Mouse (Mus musculus) large intestine, adult 2 months (tissue): ENCODE data around the gene Krt82. TPM values are rescaled to one million over a fixed set of nuclear protein-coding genes. Genes with fewer than 3 reads are reported as not detected.
"Not testable (repeated sequence)": the region's sequence is repeated elsewhere in the genome, so short reads cannot be mapped to it uniquely, and the experiment has no call there.

Experiments used
- DNase-seq: peaks from one replicate; pipeline ENCODE4 v3.0.0-alpha.2; 2012; ENCODE audit warnings: low read depth, low spot score
- WGBS: fragments of 180-500 bp; shearing (Covaris S2); methylation state at CpG from one replicate; pipeline ENCODE4 v1.1.7; 2018; 5-methylcytosine and 5-hydroxymethylcytosine counted together
- polyA plus RNA-seq: library from polyadenylated mRNA; depleted of rRNA; stranded (reverse); fragments of >200 nt; gene quantifications from 2 replicates; pipeline ENCODE4 v1.2.3, GENCODE M21; 2012; rRNA removed

Gene Krt82
- polyA plus RNA-seq, 1 experiment, result not detected

DNA sequence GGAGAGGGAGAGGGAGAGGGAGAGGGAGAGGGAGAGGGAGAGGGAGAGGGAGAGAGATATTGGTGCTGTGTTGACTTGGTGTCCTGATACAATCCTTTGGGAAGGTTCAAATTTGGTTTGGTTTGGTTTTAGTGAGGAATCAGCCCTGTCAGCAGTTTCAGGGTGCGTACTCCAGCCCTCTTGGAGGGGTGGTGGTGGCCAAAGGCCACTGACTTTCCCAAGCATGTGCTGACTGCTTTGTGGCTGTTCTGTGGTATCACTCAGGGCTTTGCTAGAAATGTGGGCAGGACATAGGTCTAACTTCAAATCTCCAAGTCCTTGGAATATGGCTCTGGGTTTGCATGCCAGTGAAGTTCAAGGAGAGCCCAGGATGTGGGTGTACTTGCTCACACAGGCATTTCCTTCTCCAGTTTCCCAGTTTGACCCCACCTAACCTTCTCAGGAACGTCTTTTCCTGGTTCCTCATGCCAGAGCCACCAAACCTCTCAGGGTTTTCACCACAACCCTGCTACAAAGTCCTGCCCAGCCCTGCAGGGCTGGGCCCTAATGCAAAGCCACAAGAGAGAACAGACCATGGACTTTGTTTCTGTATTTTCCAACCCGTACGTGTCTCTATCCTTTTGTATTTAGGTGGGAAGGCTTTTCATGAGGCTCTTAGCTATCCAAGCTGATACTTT is 27.8 kb downstream of the Krt82 start:
- WGBS, result 35% methylated on average over 4 of the region's 4 CpGs

DNA sequence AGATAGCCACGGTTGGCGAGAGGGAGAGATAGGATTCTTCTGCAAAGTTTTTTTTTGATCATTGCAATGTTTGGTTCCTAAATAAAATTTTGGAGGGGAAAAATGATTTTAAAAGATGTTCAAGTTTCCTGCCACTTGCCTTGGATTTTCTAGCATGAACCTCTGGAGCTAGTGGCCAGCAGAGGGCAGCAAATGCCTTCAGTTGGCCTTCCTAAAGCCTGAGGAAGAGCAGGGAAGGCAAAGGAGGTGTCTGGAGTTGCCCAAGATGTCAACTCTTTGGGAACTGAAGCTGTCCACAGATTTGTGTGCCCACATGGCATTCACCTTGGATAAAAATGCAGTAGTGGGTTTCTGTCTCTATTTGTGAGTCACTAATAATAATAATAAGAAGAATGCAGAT is 30.7 kb downstream of the Krt82 start:
- DNase-seq, result no peak
- WGBS, result 13% methylated on average over 2 of the region's 2 CpGs

More for the DNA sequence above, 27.8 kb downstream of the Krt82 start:
- peak; percentile 81 for DNase-seq

DNA sequence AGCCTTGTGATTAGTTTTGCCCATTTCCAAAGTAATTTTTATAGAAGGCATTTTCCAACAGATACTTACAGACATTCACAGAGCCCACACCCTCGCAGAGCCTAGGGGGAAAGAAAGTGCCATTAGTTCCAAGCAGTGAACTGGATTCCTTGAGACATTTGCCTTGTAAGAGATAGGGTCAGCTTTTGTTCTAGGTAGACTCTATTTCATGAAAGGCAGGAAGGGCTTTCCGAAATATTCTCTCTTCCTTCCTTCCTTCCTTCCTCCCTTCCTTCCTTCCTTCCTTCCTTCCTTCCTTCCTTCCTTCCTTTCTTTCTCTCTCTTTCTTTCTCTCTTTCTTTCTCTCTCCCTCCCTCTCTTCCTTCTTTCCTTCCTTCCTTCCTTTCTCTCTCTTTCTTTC is 33.3 kb downstream of the Krt82 start, which contains the start of gene Gm49425:
Gene Gm49425 (minus strand): TSS at position 101 of the 400 bp plus-strand sequence.
- 77% methylated on average over 2 of the region's 2 CpGs for WGBS
- not testable (repeated sequence) for DNase-seq

DNA sequence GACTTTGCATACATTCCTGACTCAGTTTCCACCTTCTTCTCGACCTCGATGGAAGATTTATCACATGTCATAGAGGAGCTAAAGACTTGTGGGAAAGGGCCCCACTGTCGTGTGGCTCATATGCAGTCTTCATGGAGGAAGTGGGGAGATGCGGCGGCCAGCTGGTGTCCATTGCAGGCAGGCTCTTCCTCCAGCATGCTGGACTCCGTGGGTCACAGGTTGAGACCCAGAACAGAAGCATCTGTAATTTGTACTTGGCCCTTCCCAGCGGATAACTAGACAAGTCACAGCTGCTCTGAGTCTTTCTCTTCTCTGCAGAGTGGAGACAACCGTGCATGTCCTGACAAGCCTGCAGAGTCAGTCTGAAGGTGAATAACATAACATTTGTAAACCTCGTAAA is 42.2 kb downstream of the Krt82 start:
- WGBS, result 64% methylated on average over 9 of the region's 9 CpGs

DNA sequence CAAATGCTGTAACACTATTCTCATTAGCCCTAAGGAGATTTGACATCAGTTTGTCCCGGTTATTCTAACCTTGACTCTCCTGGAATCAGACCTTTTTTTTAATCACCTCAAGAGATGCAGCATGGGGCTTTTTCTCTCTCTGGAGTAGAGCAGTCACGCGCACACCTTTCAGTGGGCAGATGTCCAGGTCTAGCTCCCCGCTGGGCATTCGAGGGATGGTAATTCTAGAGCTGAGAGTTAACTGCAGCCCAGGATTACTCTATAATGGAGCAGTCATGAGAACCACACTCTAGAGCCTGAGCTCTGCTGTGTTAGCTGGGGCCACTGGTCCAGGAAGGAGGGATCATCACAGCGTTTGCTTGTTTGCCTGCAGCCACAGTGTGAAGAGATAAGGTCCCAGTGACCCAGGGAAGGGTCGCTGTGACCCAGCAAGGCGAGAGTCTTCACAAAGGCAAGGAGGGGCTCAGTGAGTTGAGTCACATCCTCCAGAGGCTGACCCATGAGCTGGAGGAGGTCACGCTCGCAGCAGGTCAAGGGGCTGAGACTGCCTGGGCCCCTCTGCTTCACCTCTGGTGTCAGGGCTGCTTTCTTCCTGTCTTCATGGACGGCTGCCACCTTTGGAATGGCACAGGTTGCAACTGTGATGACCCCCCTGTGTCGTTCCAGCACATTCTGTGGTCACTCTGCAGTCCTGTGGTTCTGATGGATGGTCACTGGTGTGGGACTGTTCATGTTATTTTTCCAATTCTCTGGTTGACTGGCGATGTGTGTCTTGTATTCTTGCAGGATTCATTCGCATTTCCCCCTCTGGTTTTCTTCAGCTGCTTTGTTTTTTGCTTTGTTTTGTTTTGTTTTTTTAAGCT is 43.3 kb downstream of the Krt82 start:
- WGBS, result 55% methylated on average over 14 of the region's 14 CpGs
- DNase-seq, result no peak

More for the DNA sequence above, 42.2 kb downstream of the Krt82 start:
- DNase-seq, result no peak

DNA sequence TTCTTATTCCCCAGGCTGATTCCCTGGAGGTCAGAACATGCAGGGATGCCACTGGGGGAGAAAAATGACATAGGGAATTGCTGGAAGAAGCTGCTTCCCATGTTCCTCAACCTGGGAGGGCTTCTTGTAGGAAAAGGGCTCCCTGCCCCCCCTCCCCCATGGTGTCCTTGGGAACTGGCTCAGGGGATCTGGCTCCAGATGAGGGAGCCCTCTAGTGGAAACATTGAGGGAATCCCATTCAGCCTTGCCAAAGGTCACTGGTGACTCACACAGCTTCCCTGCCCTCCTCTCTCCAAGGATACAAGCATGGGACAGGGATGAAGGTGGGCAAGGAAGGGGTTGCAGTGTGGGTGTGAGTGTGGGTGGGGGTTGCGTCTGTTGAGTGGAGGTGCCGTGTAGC is 53.3 kb downstream of the Krt82 start:
- no peak for DNase-seq
- 64% methylated on average over 2 of the region's 2 CpGs for WGBS

DNA sequence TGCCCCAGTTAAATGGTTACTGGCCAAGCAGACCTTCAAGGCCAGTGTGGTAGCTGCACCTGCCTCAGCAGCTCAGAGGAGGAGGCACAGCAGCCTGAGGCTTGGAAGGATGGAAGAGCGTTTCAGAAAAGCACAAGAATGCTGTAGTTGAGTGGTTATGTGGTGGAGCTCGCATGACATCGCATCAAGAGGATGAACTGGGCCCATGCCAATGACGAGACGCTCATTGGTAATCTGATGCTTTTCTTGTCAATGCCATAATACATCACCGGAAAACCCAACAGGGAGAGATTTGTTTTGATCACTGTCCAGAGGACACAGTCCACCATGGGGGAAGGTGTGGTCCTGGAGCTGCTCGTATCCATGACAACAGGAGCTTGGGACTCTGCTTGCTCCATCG is 55.2 kb downstream of the Krt82 start:
- 71% methylated on average over 8 of the region's 8 CpGs for WGBS
- no peak for DNase-seq

DNA sequence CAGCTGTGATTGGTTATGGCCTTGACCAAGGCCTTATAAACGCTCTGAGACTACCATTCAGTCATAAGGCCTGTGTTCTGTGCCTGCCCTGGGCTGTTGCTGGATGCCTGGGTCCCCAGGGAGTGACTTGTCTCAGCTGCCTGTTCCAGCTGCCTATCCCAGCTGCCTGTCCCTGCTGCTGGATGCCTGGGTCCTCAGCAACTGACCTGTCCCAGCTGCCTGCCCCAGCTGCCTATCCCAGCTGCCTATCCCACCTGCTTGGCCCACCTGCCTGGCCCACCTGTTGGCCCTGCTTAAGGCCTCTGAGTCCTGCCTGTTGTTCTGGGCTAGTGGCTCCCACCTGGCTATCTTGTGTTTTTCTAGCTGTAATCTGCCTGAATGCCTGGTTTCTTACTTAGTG is 56.3 kb downstream of the Krt82 start:
- 33% methylated on average over 1 of the region's 1 CpGs for WGBS
- DNase-seq, result no peak

DNA sequence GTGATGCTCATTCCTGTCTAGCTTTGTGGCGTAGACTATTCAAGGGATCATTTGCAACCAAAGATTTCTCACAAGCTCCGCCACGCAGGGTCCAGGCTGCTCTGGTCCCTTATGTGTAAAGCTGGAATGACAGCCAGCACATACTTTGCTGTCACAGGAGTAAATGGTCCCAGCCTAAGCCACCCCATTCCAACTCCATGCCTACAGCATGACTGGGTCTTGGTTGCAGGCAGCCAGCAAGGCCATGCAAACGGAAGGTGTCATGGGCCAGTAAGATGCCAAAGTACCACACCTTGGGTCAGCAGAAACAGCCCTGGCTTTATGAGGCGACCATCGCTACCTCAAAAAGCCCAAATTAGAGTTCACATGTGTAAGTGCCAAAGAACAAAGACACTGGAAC is 56.8 kb downstream of the Krt82 start:
- no peak for DNase-seq
- 92% methylated on average over 6 of the region's 6 CpGs for WGBS

DNA sequence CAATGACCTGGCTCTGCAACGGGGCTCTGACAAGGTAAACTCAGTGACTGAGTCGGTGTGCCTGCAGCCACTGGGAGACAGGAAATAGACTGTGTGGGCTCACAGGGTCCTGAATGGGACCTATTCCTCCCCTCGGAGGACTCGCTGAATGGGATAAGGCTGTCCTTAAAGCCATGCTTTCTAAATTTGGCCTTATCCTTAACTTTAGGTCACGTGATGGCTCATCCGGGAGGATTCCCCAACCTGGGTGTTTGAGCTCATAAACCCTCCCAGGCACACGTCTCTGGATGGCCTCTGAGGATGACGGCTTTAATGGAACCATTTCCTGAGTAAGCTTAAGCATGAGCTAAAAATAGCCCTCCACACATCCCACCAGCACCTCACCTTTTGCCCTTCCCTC is 57.7 kb downstream of the Krt82 start:
- DNase-seq, result no peak
- WGBS, result 36% methylated on average over 8 of the region's 8 CpGs

DNA sequence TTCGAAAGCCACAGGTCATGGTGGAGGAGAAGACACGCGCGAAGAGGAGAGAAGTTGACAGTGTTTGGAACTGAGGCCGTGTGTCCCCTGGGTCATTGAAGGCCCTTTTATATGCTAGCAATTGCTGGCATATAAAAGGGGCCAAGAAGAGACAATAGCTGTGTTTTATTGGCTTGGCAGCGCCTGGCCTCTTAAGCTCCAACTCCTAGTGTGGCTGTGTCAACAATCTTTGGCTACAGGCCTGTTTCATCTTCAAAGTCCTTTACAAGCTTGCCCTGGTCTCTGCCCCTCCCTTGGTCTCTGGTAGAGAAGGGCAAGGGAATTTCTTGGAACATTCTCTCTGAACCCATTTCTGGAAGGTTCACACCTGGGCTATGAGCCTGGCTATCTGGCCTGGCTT is 59.0 kb downstream of the Krt82 start, which contains the start of gene Krt83:
Gene Krt83 (minus strand): TSS at position 82 of the 400 bp plus-strand sequence.
- DNase-seq, result peak; percentile 52
- WGBS, result 15% methylated on average over 6 of the region's 6 CpGs

Other genes with a start within 250 kb of the Krt82 start
- gene Krt80, start 180.5 kb downstream of the Krt82 start, polyA plus RNA-seq, result 1.0 and 1.1 TPM in 2 replicates
- 33.0 and 44.4 TPM in 2 replicates for gene Krt7, start 139.6 kb downstream of the Krt82 start, polyA plus RNA-seq
- gene Krt87, start 111.9 kb downstream of the Krt82 start, polyA plus RNA-seq, result 0.62 and 1.3 TPM in 2 replicates
- gene Krt88, start 102.9 kb downstream of the Krt82 start, polyA plus RNA-seq, result 0.09 and 0.12 TPM in 2 replicates
- gene Krt81, start 86.9 kb downstream of the Krt82 start, polyA plus RNA-seq, result not detected in 2 replicates
- gene Krt86, start 77.2 kb downstream of the Krt82 start, polyA plus RNA-seq, result 0.09 TPM in 1 of 2 replicates, not detected in the other
- 0.07 and 0.25 TPM in 2 replicates for gene Krt83, start 59.2 kb downstream of the Krt82 start, polyA plus RNA-seq
- gene Gm49425, start 33.4 kb downstream of the Krt82 start, polyA plus RNA-seq, result not detected in 2 replicates
- 0.32 and 1.5 TPM in 2 replicates for gene Krt84, start 17.8 kb downstream of the Krt82 start, polyA plus RNA-seq
- gene Krt90, start 12.3 kb upstream of the Krt82 start, polyA plus RNA-seq, result 0.04 TPM in 1 of 2 replicates, not detected in the other
- gene Krt75, start 23.2 kb upstream of the Krt82 start, polyA plus RNA-seq, result not detected in 2 replicates
- not detected in 2 replicates for gene Gm5414, start 77.5 kb upstream of the Krt82 start, polyA plus RNA-seq
- not detected in 2 replicates for gene Gm5478, start 96.7 kb upstream of the Krt82 start, polyA plus RNA-seq
- gene Krt6b, start 129.6 kb upstream of the Krt82 start, polyA plus RNA-seq, result not detected in 2 replicates
- gene Krt6a, start 143.6 kb upstream of the Krt82 start, polyA plus RNA-seq, result 0.04 TPM in 1 of 2 replicates, not detected in the other
- gene Krt5, start 162.2 kb upstream of the Krt82 start, polyA plus RNA-seq, result 0.07 and 0.14 TPM in 2 replicates
- gene Krt71, start 192.4 kb upstream of the Krt82 start, polyA plus RNA-seq, result not detected in 2 replicates
- gene Krt72, start 235.8 kb upstream of the Krt82 start, polyA plus RNA-seq, result not detected in 2 replicates